Mouse (Mus musculus) hindbrain, embryonic 14.5 days (tissue): Measurements from ENCODE around the gene Prr12. TPM values are rescaled to one million over a fixed set of nuclear protein-coding genes. Genes with fewer than 3 reads are reported as not detected.

Source experiments
- ATAC-seq: fragments of 200-750 bp; cut with Nextera tagmentation; 2 replicates; pipeline ENCODE4 v1.8.0; 2017; ENCODE audit warnings: moderate number of reproducible peaks, mild to moderate bottlenecking, moderate TSS enrichment, moderate library complexity; ENCODE audit not compliant: low FRiP score
- DNase-seq: peaks from one replicate; pipeline ENCODE4 v3.0.0-alpha.2; 2015; ENCODE audit warnings: low spot score
- H3K27ac ChIP-seq: fragments of 300-500 bp; sonication (generic); 2 replicates; pipeline ENCODE4 v1.5.1; 2014; ENCODE audit warnings: mild to moderate bottlenecking, moderate library complexity
- H3K27me3 ChIP-seq: fragments of 300-500 bp; sonication (generic); 2 replicates; pipeline ENCODE4 v1.6.1; 2014; ENCODE audit warnings: mild to moderate bottlenecking, low read length, mixed read lengths; ENCODE audit not compliant: control insufficient read depth, insufficient read depth
- H3K36me3 ChIP-seq: fragments of 300-500 bp; sonication (generic); replicated peaks from 2 replicates; pipeline ENCODE4 v1.6.1; 2014; ENCODE audit not compliant: control insufficient read depth, insufficient read depth
- H3K4me1 ChIP-seq: fragments of 300-500 bp; sonication (generic); replicated peaks from 2 replicates; pipeline ENCODE4 v1.6.1; 2014; ENCODE audit warnings: antibody characterized with exemption, low read length, mixed read lengths; ENCODE audit not compliant: control insufficient read depth, insufficient read depth
- H3K4me2 ChIP-seq: fragments of 300-500 bp; sonication (generic); replicated peaks from 2 replicates; pipeline ENCODE4 v1.6.1; 2014; ENCODE audit warnings: mild to moderate bottlenecking, moderate library complexity
- H3K4me3 ChIP-seq: fragments of 300-500 bp; sonication (generic); replicated peaks from 2 replicates; pipeline ENCODE4 v1.5.1; 2014; ENCODE audit warnings: mild to moderate bottlenecking, low read length
- H3K9ac ChIP-seq: fragments of 300-500 bp; sonication (generic); 2 replicates; pipeline ENCODE4 v1.6.1; 2014
- H3K9me3 ChIP-seq: fragments of 300-500 bp; sonication (generic); 2 replicates; pipeline ENCODE4 v1.6.1; 2016; ENCODE audit warnings: low read length; ENCODE audit not compliant: control insufficient read depth
- WGBS: fragments of 180-500 bp; shearing (Covaris S2); extraction: QIAGEN DNeasy Blood & Tissue Kit; methylation state at CpG from one replicate; pipeline ENCODE4 v1.1.7; 2014; 5-methylcytosine and 5-hydroxymethylcytosine counted together
- polyA plus RNA-seq: library from polyadenylated mRNA; unstranded; fragments of >200 nt; fragmentation: Nextera tagmentation; extraction: Ambion mirVana; gene quantifications from 2 replicates; pipeline ENCODE4 v1.2.1, GENCODE M21; 2014

Prr12 gene
- polyA plus RNA-seq, 1 experiment from 2014 or later = 16.5 TPM

DNA sequence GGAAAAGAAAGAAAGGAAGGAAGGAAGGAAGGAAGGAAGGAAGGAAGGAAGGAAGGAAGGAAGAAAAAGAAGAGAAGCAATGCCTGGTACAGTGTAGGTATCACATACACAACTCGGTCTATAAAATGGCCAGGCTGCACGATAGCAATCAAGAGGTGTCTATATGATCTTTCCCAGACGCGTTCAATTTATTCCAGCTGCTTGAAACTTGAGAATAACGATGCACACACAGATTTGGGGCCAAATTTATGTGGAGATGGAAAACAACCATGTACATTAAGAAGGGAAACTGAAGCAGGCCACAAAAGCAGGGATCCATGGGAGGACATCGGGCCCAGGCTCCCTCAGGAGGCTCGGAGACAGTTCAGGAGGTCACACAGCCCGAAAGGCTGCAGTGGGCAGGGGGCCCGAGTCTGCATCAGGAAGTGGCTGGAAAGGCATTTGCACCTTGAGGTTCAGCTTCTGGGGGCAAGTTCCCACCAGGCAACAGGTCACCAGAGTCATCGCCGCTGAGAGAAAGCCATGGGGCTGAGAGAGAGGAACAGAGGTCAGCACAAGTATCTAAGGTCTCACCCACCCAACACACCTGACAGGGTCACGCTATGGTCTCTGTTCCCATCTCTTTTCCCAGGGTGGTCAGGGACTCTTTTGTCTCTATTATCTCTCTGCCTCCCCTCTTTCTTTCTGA, 40.3 kb upstream of the Prr12 start:
- ATAC-seq (no peak), DNase-seq (no peak)
- H3K4me1 ChIP-seq = no peaks in the 10 kb centered on the region
- no peak overlapping the region for H3K4me3 ChIP-seq
- H3K9me3 ChIP-seq = no peaks in the 10 kb centered on the region
- H3K27me3 ChIP-seq = no peaks in the 10 kb centered on the region
- no peaks in the 10 kb centered on the region for H3K36me3 ChIP-seq
- H3K27ac ChIP-seq = no peak overlapping the region
- WGBS = 71% methylated on average over 12 of the region's 12 CpGs
- H3K9ac ChIP-seq = no peak overlapping the region
- no peak overlapping the region for H3K4me2 ChIP-seq

DNA sequence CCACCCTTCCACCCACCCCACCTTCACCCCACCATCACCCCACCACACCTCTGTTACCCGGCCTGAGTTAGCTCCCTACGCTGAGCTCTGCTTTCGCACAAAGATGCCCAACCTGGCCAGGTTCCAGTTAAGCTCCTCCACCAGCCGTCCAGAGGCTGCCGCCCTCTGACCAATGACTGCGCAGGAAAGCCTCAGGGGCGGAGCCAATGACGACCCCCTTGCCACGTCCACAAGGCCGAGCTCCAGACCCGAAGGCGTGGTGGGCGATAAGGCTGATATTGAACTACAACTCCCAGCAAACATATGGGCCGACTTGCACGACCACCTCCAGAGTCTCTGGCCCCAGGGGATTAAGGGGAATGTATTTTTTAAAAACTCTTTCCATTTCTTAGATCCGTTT, 39.4 kb upstream of the Prr12 start, which contains the start of gene Rcn3:
Rcn3 (minus strand) TSS at position 174 of the 400 bp plus-strand sequence.
- Histone ChIP-seq H3K27ac (no peak within 1 kb of the TSS), H3K4me2 (peak within 1 kb of the TSS; percentile 52), H3K4me1 (no peaks in the 10 kb centered on the region), H3K9ac (peak within 1 kb of the TSS; percentile 32), H3K27me3 (no peaks in the 10 kb centered on the region), H3K36me3 (no peaks in the 10 kb centered on the region), H3K4me3 (peak within 1 kb of the TSS; percentile 35), H3K9me3 (no peaks in the 10 kb centered on the region)
- 0% methylated on average over 16 of the region's 16 CpGs for WGBS
- DNase-seq (peak; percentile 86), ATAC-seq (peak; percentile 92)

DNA sequence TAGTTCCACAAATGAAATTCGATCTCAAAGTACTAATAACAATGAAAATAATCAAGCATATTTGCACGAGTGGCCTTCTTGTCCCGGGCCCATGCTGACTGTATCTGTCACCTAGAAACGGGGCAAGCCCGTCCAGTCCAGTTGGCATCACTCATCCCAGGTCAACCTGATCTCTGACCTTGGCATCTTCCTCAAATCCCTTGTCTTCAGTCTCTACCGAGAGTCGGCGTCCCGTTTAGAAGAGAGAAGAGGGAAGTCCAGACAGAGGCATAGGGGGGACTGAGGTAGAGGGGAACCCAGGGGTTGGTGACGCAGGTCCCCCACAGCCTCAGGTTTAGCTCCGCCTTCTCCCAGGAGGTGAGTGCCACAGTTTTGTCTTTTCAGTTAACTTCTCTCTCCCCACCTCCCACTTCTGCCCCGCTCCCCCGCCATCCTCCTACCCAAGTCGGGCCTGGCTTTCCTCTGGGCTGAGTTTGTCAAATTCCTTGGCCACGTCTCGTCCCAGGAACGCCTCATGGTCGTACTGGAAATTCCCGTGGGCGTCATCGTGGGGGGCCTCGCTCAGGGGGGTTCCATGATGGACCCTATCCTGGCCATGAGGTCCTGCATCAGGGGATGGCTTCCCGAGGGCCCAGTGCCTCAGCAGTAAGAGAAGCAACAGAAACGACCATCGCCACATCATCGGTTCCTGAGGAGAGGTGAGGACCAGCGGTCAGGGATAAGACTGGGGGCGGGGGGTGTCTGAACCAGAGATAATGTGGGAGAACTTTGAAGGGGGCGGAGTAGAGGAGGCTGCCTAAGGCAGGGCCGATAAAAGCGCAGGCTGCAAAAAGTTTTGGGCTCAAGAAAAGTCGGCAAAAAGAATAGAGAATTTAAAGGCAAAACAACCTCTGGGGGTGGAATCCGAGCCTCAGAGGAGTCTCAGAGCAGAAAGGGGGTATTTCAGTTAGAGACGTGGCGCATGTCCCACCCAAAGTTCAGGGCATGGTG, 38.6 kb upstream of the Prr12 start:
- H3K4me3 ChIP-seq = peak overlapping the region; percentile 35
- no peaks in the 10 kb centered on the region for H3K4me1 ChIP-seq
- H3K9me3 ChIP-seq = no peaks in the 10 kb centered on the region
- no peak overlapping the region for H3K27ac ChIP-seq
- H3K27me3 ChIP-seq = no peaks in the 10 kb centered on the region
- DNase-seq (no peak), ATAC-seq (peak; percentile 32; the same call in 1 of the 2 replicates)
- no peaks in the 10 kb centered on the region for H3K36me3 ChIP-seq
- peak overlapping the region; percentile 52 for H3K4me2 ChIP-seq
- WGBS = 17% methylated on average over 35 of the region's 35 CpGs
- peak overlapping the region; percentile 32 for H3K9ac ChIP-seq

DNA sequence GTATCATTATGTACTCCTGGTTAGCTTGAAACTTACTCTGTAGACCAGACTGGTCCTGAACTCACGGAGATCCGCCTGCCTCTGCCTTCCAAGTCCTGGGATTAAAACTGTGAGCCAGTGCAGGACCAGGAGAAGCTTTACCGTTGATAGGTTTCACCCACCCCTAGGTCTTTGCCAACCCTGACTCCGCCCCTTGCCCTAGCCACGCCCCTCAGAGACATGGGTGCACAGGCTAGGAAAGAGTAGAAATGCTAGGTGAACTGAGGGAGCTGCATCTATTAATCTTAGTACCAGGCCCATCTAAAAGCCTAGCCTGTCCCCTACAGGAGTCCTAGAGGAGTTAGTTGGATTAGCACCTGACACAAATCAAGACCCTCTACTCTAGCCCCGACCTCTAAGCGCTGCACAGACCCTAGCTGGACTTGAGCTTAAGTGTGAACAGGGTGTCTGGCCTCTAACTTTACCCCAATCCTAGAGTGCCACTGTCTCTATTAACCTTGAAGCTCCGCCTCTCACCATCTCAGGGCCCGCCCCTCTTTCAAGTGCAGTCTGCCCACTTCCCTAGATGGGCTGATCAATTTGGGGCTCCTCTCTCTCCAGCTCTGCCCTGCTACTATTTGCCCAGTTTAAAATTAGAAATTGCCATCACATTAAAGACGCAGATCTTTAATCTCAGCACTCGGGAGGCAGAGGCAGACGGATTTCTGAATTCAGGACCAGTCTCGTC, 37.7 kb upstream of the Prr12 start:
- peak overlapping the region; percentile 35; the same call in 1 of the 2 replicates for H3K4me3 ChIP-seq
- H3K4me2 ChIP-seq = peak overlapping the region; percentile 52
- H3K9ac ChIP-seq = no peak overlapping the region
- no peaks in the 10 kb centered on the region for H3K27me3 ChIP-seq
- no peaks in the 10 kb centered on the region for H3K4me1 ChIP-seq
- WGBS = 82% methylated on average over 13 of the region's 13 CpGs
- H3K36me3 ChIP-seq = no peaks in the 10 kb centered on the region
- no peak for DNase-seq
- H3K27ac ChIP-seq = no peak overlapping the region
- ATAC-seq = no peak
- no peaks in the 10 kb centered on the region for H3K9me3 ChIP-seq

DNA sequence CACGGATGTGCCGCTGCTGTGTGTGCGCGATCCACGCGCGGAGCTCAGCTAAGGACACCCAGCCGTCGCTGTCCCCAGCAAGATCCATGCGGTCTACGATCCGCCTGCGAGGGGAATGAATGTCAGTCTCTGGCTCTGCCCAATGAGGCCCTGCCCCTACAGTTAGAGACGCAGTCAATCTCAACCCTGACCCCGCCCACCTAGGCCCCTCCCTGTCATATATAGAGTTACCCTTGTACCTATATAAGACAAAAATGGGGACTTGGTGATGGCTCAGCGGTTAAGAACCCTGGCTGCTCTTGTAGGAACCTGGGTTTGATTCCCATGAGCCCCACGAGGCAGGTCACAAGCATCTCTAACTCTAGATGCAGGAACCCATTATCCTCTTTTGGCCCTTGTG, 35.9 kb upstream of the Prr12 start:
- 95% methylated on average over 17 of the region's 17 CpGs for WGBS
- Histone ChIP-seq H3K27ac (no peak overlapping the region), H3K9ac (no peak overlapping the region), H3K4me3 (no peak overlapping the region), H3K9me3 (no peaks in the 10 kb centered on the region), H3K4me1 (no peaks in the 10 kb centered on the region), H3K27me3 (no peaks in the 10 kb centered on the region), H3K36me3 (no peaks in the 10 kb centered on the region), H3K4me2 (no peak overlapping the region)
- ATAC-seq (no peak), DNase-seq (no peak)

DNA sequence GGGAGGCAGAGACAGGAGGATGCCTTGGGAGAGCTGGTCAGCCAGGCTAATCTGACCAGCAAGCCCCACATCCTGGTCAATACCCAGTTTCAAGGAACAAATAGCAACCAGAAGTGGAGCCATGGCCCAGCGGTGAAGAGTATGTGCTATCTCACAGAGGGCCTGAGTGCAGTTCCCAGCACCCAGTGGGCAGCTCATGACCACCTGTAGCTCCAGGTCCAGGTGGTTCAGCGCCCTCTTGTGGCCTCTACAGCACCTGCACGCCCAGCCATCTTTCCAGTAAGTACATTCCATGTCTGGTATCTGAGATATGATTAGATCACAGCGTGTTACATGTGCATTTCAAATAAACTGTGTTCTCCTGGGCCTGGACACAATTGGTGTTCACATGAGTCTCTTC, 33.4 kb upstream of the Prr12 start:
- H3K27me3 ChIP-seq = no peaks in the 10 kb centered on the region
- H3K9ac ChIP-seq = no peak overlapping the region
- no peak for DNase-seq
- H3K9me3 ChIP-seq = no peaks in the 10 kb centered on the region
- H3K4me2 ChIP-seq = no peak overlapping the region
- no peak overlapping the region for H3K27ac ChIP-seq
- H3K4me3 ChIP-seq = no peak overlapping the region
- no peak for ATAC-seq
- no peaks in the 10 kb centered on the region for H3K36me3 ChIP-seq
- no peaks in the 10 kb centered on the region for H3K4me1 ChIP-seq
- 77% methylated on average over 4 of the region's 4 CpGs for WGBS

DNA sequence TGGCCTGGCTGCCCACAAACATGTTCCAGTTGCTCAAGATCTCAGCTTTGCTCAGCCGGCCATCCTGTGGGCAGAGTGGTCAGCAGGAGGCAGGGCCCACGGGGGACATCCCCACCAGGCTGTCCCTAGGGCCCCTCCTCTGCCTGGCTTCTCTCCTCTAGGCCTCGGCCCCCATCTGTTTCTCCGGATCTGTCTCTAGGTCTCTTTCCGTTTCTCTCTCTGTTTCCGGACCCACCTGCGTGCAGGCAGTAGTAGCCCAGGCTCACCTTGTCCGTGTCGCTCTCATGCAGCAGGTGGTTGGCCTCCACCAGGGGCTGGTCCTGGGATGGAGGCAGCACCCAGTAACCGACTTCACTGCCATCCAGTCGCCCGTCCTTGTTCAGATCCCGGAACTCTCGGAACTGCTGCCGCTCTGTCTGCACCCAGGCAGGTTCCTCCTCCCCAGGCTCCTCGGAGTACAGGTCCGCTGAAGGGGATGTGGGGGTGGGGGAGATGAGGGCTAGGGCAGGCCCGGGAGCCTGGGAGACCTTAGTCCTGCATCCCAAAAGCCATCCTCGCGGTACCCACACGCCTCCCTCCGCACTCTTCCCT, 30.7 kb upstream of the Prr12 start:
- Histone ChIP-seq H3K4me3 (no peak overlapping the region), H3K4me1 (no peaks in the 10 kb centered on the region), H3K36me3 (no peaks in the 10 kb centered on the region; the same call in 1 of the 2 replicates), H3K9ac (no peak overlapping the region; the same call in 1 of the 2 replicates), H3K27me3 (no peaks in the 10 kb centered on the region), H3K4me2 (no peak overlapping the region), H3K9me3 (no peaks in the 10 kb centered on the region), H3K27ac (no peak overlapping the region)
- no peak for DNase-seq
- ATAC-seq = no peak
- WGBS = 79% methylated on average over 22 of the region's 22 CpGs

DNA sequence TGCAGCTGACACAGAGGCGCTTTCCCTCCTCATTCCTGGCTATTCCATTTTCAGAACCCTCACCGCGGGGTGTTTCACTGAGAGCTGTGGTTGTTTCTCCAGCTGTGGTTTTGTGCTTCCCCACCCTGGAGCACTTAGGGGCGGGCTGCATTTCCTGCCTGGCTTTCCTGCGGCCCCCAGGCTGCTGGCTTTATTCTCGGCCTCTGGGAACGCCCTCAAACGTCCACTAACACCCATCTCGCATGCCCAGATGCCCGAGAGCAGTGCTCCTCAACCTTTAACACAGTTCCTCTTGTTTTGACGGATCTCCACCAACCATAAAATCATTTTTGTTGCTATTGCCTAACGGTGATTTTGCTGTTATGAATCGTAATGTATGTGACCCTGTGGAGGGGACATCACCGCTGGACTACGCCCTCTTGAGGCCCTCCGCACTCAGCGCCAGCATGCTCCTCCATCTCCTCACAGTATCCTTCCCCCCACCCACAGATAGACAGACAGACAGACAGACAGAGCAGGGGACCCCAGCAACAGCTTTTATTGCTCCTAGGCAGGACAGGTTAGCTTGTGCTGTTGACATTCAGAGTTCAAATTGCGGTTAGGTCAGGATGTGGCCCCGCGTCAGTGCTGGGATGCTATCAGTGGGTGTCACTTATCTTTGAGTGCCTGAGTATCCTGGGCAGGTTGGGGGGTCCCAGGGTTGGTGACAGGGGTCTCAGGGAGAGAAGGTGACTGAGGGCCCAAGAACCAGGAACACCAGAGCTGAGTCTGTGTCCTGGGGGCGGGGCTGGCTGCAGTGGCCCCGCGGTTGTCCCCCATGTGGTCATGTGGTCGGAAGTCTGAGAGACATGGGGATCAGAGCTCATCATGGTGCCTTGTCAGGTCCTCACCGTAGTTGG, 30.0 kb upstream of the Prr12 start:
- Histone ChIP-seq H3K27me3 (no peaks in the 10 kb centered on the region), H3K9ac (no peak overlapping the region), H3K36me3 (peaks cover 2% of the 10 kb centered on the region; the same call in 1 of the 2 replicates), H3K4me3 (no peak overlapping the region), H3K9me3 (no peaks in the 10 kb centered on the region), H3K4me2 (no peak overlapping the region), H3K4me1 (no peaks in the 10 kb centered on the region), H3K27ac (peak overlapping the region; percentile 28; the same call in 1 of the 2 replicates)
- DNase-seq = no peak
- no peak for ATAC-seq
- WGBS = 70% methylated on average over 25 of the region's 25 CpGs
